Mouse (Mus musculus) stomach, embryonic 15.5 days (tissue): ENCODE results near the gene Dgkz. TPM values are rescaled to one million over a fixed set of nuclear protein-coding genes. Genes with fewer than 3 reads are reported as not detected.

Source experiments
- ATAC-seq: fragments of 200-750 bp; cut with Nextera tagmentation; 2 replicates; pipeline ENCODE4 v1.8.0; 2017; ENCODE audit warnings: low read depth, moderate number of reproducible peaks, moderate TSS enrichment; ENCODE audit not compliant: insufficient read depth, low FRiP score
- H3K27ac ChIP-seq: fragments of 300-500 bp; sonication (generic); 2 replicates; pipeline ENCODE4 v1.5.1; 2015; ENCODE audit warnings: mild to moderate bottlenecking, inconsistent platforms
- H3K27me3 ChIP-seq: fragments of 300-500 bp; sonication (generic); replicated peaks from 2 replicates; pipeline ENCODE4 v1.6.1; 2015; ENCODE audit warnings: inconsistent platforms
- H3K36me3 ChIP-seq: fragments of 300-500 bp; sonication (generic); 2 replicates; pipeline ENCODE4 v1.6.1; 2015; ENCODE audit warnings: inconsistent platforms
- H3K4me1 ChIP-seq: fragments of 300-500 bp; sonication (generic); 2 replicates; pipeline ENCODE4 v1.6.1; 2015; ENCODE audit warnings: inconsistent platforms
- H3K4me2 ChIP-seq: fragments of 300-500 bp; sonication (generic); 2 replicates; pipeline ENCODE4 v1.6.1; 2015; ENCODE audit warnings: mild to moderate bottlenecking, inconsistent platforms
- H3K4me3 ChIP-seq: fragments of 300-500 bp; sonication (generic); replicated peaks from 2 replicates; pipeline ENCODE4 v1.5.1; 2015; ENCODE audit warnings: inconsistent platforms
- H3K9ac ChIP-seq: fragments of 300-500 bp; sonication (generic); 2 replicates; pipeline ENCODE4 v1.6.1; 2015; ENCODE audit warnings: inconsistent platforms
- H3K9me3 ChIP-seq: fragments of 300-500 bp; sonication (generic); 2 replicates; pipeline ENCODE4 v1.6.1; 2016; ENCODE audit warnings: inconsistent platforms
- WGBS: fragments of 180-500 bp; shearing (Covaris S2); methylation state at CpG from one replicate; pipeline ENCODE4 v1.1.7; 2015; 5-methylcytosine and 5-hydroxymethylcytosine counted together
- polyA plus RNA-seq: library from polyadenylated mRNA; unstranded; fragments of >200 nt; fragmentation: Nextera tagmentation; extraction: Ambion mirVana; gene quantifications from 2 replicates; pipeline ENCODE4 v1.2.1, GENCODE M21; 2015

The Dgkz gene
- polyA plus RNA-seq, 1 experiment from 2014 or later, result 50.9 TPM

DNA sequence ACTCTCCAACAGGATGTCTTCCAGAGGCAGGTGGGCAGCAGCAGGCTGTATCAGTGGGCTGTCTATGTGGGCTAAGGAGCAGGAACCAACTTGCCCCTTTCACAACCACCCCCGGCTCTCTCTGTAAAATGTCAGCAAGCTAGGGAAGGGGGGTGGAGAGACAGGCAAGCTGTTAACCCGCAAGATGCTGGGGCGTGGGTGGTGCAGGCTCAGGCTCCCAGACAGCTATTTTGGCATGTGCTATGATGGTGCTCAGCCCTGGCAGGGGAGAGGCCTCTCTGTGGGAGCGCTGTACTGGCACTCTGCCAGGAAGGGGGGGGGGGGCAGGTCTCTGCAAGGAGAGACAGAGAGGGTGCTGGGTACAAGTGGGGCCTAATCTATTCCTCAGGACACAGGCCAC, 18.6 kb downstream of the Dgkz start:
- H3K27me3 ChIP-seq, result no peaks in the 10 kb centered on the region
- no peaks in the 10 kb centered on the region for H3K9me3 ChIP-seq
- H3K27ac ChIP-seq, result peak overlapping the region; percentile 59; the same call in 1 of the 2 replicates
- H3K4me2 ChIP-seq, result peak overlapping the region; percentile 25; the same call in 1 of the 2 replicates
- peak; percentile 54 for ATAC-seq
- H3K4me1 ChIP-seq, result peaks cover 72% of the 10 kb centered on the region
- no peak overlapping the region for H3K4me3 ChIP-seq
- no peaks in the 10 kb centered on the region for H3K36me3 ChIP-seq
- no peak overlapping the region for H3K9ac ChIP-seq
- 11% methylated on average over 4 of the region's 4 CpGs for WGBS

DNA sequence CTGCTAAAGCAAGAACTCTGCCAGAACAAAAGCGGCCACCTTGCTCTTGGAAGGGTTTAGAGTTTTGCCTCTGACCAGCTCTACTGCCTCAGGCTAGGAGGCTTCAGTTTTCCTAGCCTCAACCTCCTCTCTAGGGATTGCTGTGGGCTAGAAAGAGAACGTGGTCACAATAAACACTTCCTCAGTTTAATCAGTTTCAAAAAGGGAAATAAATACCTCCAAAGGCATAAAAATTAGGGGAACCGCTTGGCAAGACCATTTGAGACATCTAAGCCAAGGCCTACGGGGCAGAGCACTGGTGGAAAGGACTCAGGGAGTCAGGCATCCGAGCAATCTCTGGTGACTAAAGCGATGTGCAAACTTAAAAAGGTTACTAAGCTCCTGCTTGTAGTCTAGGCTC, 19.8 kb downstream of the Dgkz start:
- H3K27me3 ChIP-seq, result no peaks in the 10 kb centered on the region
- WGBS, result 81% methylated on average over 6 of the region's 6 CpGs
- no peaks in the 10 kb centered on the region for H3K9me3 ChIP-seq
- H3K36me3 ChIP-seq, result no peaks in the 10 kb centered on the region
- no peak for ATAC-seq
- no peak overlapping the region for H3K9ac ChIP-seq
- peaks cover 65% of the 10 kb centered on the region for H3K4me1 ChIP-seq
- H3K4me2 ChIP-seq, result no peak overlapping the region
- H3K4me3 ChIP-seq, result no peak overlapping the region
- peak overlapping the region; percentile 77; the same call in 1 of the 2 replicates for H3K27ac ChIP-seq

DNA sequence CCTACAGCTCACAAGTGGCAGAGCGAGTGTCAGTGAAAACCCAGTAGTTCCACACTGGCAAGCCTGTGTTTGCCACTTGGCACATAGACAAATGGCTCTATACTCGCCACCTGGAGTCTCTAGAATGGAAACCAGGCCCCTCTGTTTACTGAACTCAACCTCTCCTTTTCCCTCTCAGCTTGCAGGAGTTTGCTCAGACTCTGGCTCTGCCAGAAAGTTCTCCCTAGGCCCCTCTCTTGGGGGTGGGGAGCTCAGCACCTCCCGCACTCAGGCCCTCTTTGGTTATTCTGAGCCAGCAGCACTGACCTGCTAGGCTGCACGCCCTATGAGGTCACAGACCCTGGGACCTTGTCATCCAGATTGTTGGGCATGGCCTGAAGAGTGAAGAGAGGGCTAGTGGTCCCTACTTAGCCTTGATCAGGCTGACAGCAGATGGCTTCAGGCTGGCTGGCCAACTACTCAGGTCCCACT, 20.5 kb downstream of the Dgkz start:
- 57% methylated on average over 4 of the region's 4 CpGs for WGBS
- Histone ChIP-seq H3K27ac (peak overlapping the region; percentile 77), H3K4me2 (no peak overlapping the region), H3K36me3 (no peaks in the 10 kb centered on the region), H3K4me3 (no peak overlapping the region), H3K4me1 (peaks cover 72% of the 10 kb centered on the region), H3K9ac (no peak overlapping the region), H3K27me3 (no peaks in the 10 kb centered on the region), H3K9me3 (no peaks in the 10 kb centered on the region)
- no peak for ATAC-seq

DNA sequence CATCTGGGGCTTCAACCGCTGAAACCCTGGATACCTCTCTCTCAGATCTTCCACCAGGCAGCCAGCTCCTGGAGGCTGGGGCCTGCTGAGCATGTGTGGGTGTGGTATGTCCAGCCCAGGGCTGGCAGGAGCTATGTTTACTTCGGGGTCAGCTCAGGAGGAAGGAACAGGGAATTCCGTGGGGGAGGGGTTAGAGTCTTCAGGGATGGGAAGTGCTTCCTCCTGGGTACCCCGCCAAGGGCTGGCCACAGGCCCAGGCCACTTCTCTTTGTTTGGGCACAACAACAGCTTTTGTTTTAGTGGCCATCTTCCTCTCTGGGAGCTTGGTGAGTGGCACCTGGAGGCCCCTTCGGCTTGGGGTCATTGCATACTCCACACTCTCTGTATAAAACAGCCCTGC, 21.8 kb downstream of the Dgkz start:
- Histone ChIP-seq H3K27ac (peak overlapping the region; percentile 57), H3K4me2 (no peak overlapping the region), H3K36me3 (no peaks in the 10 kb centered on the region), H3K4me1 (peaks cover 73% of the 10 kb centered on the region), H3K9ac (no peak overlapping the region), H3K27me3 (no peaks in the 10 kb centered on the region), H3K4me3 (no peak overlapping the region), H3K9me3 (no peaks in the 10 kb centered on the region)
- ATAC-seq, result peak; percentile 29; the same call in 1 of the 2 replicates
- WGBS, result 8% methylated on average over 5 of the region's 5 CpGs

DNA sequence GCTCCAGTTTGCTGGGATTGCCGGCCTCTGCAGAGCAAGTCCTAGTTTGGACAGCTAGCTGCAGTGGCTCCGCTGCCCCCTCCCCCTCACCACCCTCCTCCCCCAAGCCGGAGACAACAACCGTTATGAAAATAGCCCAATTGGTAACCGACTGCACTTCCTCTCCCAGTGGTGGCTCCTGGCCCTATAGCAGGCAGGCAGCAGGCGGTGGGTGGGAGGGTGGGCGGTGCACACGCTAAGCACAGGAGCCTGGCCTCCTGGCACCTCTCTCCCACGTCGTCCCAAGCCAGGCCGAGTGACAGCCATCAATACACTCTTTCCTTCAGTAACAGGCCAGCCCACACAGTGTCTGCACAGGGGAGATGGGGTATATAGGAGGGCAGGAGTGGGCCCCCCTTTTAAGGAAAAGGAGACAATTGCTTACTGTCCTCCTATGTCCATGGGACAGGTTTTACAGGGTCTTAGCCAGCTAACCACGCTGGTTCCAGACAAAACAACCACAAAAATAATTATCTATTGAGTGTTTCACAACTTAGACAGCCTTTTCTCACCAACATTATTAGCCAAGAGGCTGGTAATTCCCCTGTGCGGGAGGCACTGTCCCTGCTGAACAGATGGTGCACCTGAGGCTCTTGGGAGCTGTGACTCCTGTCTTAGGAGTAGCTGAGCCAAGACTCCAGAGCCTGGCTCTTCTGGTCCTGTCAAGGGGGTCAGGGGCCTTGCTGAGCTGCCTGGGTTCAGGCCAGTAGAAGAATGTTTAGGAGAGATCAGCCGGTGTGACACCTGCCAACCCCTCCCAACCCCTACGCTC, 25.2 kb downstream of the Dgkz start:
- H3K36me3 ChIP-seq, result no peaks in the 10 kb centered on the region
- peak; percentile 33 for ATAC-seq
- H3K4me2 ChIP-seq, result peak overlapping the region; percentile 44
- H3K9me3 ChIP-seq, result no peaks in the 10 kb centered on the region
- peak overlapping the region; percentile 77 for H3K27ac ChIP-seq
- H3K4me1 ChIP-seq, result peaks cover 65% of the 10 kb centered on the region
- WGBS, result 16% methylated on average over 15 of the region's 15 CpGs
- peak overlapping the region; percentile 17; the same call in 1 of the 2 replicates for H3K4me3 ChIP-seq
- H3K27me3 ChIP-seq, result no peaks in the 10 kb centered on the region
- H3K9ac ChIP-seq, result no peak overlapping the region

DNA sequence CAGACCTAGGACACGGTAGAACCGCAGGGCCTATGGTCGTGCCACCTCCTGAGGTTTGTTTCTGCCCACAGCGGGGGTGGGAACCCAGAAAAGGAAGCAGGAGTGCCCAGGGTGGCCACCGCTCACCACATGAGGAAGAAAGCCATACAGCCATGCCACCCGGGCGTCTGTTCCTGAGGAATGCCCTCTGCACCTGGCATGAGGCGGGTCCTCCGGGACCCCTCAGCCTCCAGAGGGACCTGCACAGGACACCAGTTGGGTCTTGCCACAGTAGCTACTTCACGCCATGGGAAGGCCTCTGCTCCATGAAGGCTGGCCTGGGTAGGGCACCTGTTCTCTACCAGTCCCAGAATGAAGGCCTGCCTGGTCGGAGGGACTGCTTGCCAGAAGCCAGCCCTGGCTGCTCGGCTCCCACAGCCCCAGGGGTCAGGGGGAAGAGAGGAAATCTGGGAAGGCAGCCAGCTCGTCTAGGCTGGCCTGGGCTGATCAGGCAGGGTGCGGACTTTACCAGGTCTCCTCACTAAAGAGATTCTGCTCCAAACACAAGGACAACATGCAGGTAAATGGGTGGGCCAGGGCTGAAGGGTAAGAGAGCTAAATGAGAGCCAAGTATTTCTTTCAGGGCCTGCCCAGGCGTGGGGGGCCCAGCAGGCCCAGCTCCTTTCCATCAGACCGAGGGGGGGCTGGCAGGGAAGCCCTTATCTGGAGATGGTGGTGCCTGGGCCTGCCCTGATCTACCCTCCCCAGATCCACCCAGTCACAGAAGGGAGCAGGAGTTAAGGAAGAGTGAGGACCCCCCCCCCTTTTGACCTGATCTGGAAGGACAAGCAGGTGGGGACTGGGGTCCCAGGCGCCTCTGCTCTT, 26.0 kb downstream of the Dgkz start:
- 0 out of 2 replicates have a peak overlapping the region, but pooled peaks have one; percentile 3 for H3K9ac ChIP-seq
- peak overlapping the region; percentile 77 for H3K27ac ChIP-seq
- H3K27me3 ChIP-seq, result no peaks in the 10 kb centered on the region
- H3K36me3 ChIP-seq, result no peaks in the 10 kb centered on the region
- WGBS, result 57% methylated on average over 16 of the region's 17 CpGs
- H3K4me3 ChIP-seq, result peak overlapping the region; percentile 17; the same call in 1 of the 2 replicates
- peak overlapping the region; percentile 44 for H3K4me2 ChIP-seq
- peak; percentile 50 for ATAC-seq
- H3K4me1 ChIP-seq, result peaks cover 60% of the 10 kb centered on the region
- no peaks in the 10 kb centered on the region for H3K9me3 ChIP-seq

DNA sequence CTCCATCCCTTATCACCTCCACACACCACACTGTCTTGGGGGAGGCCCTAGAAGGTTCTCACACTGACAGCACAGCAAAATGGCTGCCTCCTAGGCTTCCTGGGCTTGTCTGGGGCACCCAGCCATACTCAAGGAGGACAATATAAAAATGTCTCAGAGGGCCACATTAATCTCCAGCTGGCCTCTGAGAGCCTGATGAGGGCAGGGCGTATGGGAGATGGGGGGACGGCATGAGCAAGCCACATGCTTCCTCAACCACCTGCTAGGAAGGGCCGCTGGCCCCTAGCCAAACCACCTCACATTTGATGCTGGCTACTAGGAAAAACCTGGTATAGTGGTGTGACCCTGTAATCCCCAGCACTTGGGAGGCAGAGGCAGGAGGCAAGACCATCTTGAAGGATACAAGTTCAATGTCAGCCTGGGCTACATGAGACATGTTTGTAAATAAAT, 26.8 kb downstream of the Dgkz start:
- Histone ChIP-seq H3K4me1 (peaks cover 56% of the 10 kb centered on the region), H3K36me3 (no peaks in the 10 kb centered on the region), H3K9me3 (no peaks in the 10 kb centered on the region), H3K27me3 (no peaks in the 10 kb centered on the region), H3K9ac (no peak overlapping the region), H3K27ac (0 out of 2 replicates have a peak overlapping the region, but pooled peaks have one; percentile 4), H3K4me2 (no peak overlapping the region), H3K4me3 (no peak overlapping the region)
- 64% methylated on average over 3 of the region's 3 CpGs for WGBS
- no peak for ATAC-seq

DNA sequence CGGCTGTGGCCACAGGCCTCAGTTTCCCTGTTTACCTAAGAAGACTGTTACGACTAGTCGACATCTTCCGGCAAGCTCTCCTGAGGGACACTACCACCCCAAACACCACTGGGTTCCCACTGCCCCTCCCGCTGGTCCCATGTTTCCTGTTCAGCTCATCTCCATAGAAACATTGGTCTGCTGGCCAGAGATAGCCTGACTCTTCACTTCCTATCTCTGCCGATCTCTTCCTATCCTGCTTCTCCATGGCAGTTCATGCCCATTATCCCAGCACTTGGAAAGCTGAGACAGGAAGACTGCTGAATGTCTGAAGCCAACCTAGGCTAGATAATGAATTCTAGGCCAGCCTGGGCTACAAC, 27.5 kb downstream of the Dgkz start:
- Histone ChIP-seq H3K9me3 (no peaks in the 10 kb centered on the region), H3K4me3 (no peak overlapping the region), H3K36me3 (no peaks in the 10 kb centered on the region), H3K27ac (peak overlapping the region; percentile 51), H3K9ac (no peak overlapping the region), H3K27me3 (no peaks in the 10 kb centered on the region), H3K4me2 (peak overlapping the region; percentile 10; the same call in 1 of the 2 replicates), H3K4me1 (peaks cover 51% of the 10 kb centered on the region)
- ATAC-seq, result no peak
- WGBS, result 67% methylated on average over 6 of the region's 6 CpGs

DNA sequence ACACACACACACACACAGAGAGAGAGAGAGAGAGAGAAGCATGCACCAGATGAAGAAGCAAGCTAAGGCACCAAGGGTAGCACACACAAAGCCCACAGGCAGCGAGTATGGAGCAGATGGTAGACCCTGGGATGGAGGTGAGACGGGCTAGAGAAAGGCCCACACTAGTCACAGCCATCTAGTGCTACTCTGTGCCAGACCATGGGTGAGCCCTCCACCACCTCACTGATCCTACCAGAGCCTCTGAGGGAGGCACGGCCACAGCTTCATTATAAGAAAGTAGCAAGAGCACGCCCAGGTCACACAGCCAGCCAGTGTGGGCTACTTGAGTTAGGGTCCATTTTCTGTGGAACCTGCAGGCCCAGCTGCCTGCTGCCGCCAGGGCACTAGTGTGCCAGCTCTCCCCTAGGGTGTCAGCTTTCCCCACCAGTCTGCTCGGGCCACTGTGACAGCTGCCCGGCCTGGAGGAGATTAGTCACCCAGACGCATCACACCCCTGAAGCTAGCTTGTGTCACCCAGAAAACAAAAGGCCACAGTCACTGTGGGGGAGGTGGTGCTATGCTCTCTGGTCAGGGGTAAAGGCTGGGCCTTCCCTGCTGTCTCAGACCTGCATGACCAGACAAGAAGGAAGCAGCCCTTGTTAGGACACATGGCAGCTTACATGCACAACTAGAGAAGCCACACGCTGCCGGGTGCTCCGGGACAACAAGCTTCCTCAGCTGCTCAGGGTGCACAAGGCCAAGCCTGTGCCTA, 28.1 kb downstream of the Dgkz start:
- WGBS, result 57% methylated on average over 11 of the region's 11 CpGs
- no peak overlapping the region for H3K9ac ChIP-seq
- no peaks in the 10 kb centered on the region for H3K9me3 ChIP-seq
- peak overlapping the region; percentile 51 for H3K27ac ChIP-seq
- no peak overlapping the region for H3K4me3 ChIP-seq
- H3K27me3 ChIP-seq, result no peaks in the 10 kb centered on the region
- H3K4me1 ChIP-seq, result peaks cover 49% of the 10 kb centered on the region
- no peaks in the 10 kb centered on the region for H3K36me3 ChIP-seq
- ATAC-seq, result 0 out of 2 replicates have a peak, but pooled peaks have one; percentile 15
- H3K4me2 ChIP-seq, result peak overlapping the region; percentile 10; the same call in 1 of the 2 replicates

DNA sequence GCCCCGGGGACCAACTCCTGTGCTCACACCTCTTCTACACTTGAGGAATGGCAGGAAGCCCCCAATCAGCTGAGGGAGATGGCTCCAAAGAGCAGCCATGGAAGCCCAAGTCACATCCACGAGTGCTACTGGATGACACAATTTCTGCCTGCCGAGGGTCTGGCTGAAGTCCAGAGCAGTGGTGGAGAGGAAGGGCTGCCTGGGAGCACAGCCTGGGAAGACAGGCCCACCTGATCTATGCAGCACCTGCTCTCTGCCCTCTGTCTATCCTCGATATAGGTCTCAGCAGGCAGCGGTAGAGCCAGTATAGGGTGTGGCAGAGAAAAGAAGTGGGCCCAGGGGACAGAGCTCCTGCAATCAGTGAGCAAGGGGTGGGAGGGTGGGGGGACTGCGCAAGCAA, 28.8 kb downstream of the Dgkz start:
- Histone ChIP-seq H3K27ac (no peak overlapping the region), H3K27me3 (no peaks in the 10 kb centered on the region), H3K4me3 (no peak overlapping the region), H3K4me1 (peaks cover 49% of the 10 kb centered on the region), H3K9me3 (no peaks in the 10 kb centered on the region), H3K4me2 (no peak overlapping the region), H3K36me3 (0 out of 2 replicates have a peak, but pooled peaks cover 5% of the 10 kb centered on the region), H3K9ac (no peak overlapping the region)
- no peak for ATAC-seq
- 46% methylated on average over 6 of the region's 6 CpGs for WGBS

DNA sequence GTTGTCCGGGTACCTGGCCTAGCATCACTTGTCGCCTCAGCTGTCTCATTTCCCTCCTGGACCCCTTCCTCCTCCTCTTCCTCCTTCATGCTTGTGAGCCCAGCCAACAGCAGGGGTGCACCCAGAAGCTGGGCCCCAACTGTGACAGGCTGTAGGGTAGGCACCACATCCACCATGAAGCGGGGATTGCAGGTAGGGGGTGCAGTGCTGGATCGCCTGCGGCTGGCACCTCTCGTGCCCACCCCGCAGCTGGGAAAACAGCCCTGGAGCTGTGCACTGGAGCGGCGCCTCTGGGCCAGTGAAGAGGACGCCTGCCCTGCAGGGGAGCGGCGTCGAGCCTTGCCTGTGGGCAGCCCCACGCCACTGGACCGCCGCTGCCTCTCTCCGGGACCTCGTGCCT, 30.2 kb downstream of the Dgkz start, which contains the start of gene Gm9821:
Gene Gm9821 (plus strand): TSS at position 221 of the 400 bp plus-strand sequence.
- 91% methylated on average over 18 of the region's 18 CpGs for WGBS
- H3K9ac ChIP-seq, result no peak within 1 kb of the TSS
- H3K4me1 ChIP-seq, result peaks cover 42% of the 10 kb centered on the region

More for the DNA sequence above, 30.2 kb downstream of the Dgkz start, which contains the start of gene Gm9821:
- Histone ChIP-seq H3K9me3 (no peaks in the 10 kb centered on the region), H3K27me3 (no peaks in the 10 kb centered on the region), H3K27ac (peak within 1 kb of the TSS; percentile 31; the same call in 1 of the 2 replicates), H3K36me3 (0 out of 2 replicates have a peak, but pooled peaks cover 9% of the 10 kb centered on the region), H3K4me3 (no peak within 1 kb of the TSS), H3K4me2 (no peak within 1 kb of the TSS)
- ATAC-seq, result no peak
